Mouse (Mus musculus): Measurements from ENCODE around the gene a.
"Not testable (repeated sequence)": the region's sequence is repeated elsewhere in the genome, so short reads cannot be mapped to it uniquely, and the experiment has no call there.

Gene a

DNA sequence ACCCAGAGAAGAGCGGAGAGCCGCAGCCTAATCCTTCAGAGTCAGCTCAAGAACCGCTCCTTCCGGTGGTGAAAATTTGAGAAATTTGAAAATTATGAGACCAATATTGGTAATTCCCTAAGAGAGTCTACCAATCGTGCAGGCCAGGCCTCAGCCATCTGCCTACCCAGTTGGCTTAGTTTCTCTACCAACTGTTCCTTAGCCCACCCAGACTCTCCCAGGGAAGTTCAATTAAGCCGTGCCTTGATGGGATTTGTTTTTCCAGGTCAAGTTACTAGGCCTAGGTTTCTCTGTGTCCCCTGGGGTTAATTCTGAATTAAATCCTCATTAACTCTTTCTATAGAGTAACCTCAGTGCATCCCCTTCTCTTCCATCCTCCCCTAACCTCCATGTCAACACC, 221.8 kb downstream of the a start:
- peak; percentile 18 to 41 for DNase-seq

DNA sequence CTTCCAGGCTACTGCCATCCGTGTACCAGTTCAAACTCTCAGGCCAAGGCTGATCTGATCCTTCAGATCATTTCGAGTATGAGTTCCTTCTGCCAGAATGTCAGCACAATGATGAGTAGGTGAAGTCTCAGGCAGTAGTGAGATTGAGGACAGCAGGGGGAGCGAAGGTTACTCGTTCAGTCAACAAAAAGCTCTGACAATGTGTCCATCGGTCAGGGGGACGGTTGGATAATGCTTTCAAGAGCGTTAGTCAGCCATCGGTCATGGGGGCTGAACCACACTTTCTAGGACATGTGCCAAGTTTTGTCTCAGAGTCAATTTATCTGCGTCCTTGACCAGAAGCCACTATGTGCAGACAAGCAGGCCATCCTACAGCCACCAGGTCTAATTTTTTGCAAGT, 225.5 kb downstream of the a start:
- DNase-seq, result not testable (repeated sequence)

DNA sequence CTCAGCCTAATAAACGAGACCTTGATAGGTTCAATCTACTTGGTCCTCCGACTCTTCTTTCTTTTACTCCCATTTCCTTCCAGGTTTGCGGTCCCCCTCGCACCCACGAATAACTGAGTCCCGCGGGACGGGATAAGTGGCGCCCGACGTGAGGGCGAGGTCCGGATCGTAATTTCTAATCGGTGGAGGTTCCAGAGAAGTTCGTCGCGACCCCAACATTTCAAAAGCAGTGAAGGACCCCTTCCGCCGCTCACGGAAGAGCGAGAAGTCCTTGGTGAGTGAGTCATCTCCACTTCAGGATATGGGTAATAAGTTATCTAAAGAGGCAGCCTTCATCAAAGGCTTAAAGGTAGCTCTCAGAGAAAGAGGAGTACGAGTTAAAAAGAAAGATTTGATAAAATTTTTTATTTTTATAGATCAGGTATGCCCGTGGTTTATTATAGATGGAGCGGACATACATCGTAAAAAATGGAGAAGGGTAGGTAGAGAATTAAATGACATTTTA, 227.1 kb downstream of the a start, which contains the start of gene Gm14226:
TSS of gene Gm14226 (plus strand) at position 16 of the 505 bp plus-strand sequence.
- not testable (repeated sequence) for DNase-seq

DNA sequence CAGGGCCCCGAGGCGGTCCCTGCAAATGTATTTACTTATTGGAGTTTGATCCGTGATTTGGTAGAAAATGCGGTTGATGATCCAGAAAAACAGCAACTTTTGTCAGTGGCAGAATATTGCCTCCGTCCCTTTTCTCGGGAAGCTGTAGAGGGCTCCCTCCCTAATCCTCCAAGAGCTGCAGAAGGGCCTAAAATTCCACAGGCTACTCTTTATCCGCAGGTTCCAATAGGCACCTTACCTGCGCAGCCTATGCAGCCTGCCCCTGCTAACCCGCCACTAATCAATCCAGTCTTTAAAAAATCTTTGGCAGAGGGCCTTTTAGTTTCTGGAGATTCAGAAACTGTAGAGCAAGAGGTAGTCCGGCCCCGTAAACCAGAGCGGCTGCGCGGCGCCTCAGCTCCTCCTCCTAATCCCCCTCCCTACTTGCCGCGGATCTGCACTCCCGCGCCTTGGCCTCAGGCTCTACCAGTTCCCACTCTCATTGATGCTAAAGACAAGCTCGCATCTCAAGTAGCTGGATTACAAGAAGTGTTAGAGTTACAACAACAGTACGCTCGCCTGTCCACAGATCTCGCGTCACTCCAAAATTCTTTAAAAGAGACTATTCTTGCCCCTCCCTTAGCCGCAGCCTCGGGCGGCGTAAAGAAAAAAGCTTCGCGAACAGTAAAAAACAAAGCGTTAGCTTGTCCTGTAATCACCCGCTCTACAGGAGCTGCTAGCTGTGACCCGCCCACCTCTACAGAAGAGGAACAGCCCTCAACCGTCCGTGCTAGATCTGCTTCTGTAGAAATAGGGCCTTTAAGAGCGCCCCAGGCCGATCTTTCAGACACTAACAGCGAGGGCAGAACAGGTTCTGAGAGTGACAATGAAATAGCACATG, 227.8 kb downstream of the a start:
- DNase-seq, result peak; percentile 68 to 69

DNA sequence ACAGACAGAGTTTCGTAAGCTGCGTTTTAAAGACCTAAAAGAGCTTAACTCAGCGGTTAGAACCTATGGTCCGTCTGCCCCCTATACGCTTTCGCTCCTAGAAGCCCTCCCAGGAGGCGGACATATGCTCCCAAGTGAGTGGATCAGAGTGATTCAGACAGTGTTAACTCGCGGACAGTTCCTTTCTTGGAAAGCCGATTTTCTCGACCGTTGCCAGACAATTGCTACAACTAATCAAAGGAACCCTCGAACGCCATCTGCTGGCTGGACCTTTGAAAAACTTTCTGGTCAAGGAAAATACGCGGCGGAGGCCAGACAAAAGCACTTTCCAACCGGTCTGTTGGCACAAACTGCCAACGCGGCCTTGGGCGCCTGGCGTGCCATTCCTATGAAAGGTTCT, 228.5 kb downstream of the a start:
- peak; percentile 95 for DNase-seq

DNA sequence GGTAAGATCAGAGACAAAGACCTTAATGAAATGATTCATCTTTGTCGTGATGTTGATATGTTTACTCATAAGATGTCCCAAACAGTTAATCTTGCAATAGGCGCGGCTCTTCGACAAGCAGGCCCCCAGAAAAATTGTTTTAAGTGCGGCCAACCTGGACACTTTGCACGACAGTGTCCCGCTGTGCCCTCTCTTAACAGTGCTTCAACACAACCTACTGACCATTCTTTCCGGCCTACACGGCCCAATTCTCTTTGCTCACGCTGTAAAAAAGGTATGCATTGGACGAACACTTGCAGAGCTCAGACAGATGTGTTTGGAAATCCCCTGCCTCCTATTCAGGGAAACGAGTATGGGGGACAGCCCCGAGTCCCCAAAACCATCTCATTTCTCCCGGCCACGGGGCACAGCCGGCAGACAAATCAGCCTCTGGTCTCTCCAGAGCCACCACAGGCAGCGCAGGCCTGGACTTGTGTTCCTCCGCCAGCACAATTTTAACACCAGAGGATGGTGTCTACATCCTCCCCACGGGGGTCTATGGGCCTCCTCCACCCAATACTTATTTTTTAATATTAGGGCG, 229.1 kb downstream of the a start:
- DNase-seq, result peak in 1 of 2 experiments; percentile 13

DNA sequence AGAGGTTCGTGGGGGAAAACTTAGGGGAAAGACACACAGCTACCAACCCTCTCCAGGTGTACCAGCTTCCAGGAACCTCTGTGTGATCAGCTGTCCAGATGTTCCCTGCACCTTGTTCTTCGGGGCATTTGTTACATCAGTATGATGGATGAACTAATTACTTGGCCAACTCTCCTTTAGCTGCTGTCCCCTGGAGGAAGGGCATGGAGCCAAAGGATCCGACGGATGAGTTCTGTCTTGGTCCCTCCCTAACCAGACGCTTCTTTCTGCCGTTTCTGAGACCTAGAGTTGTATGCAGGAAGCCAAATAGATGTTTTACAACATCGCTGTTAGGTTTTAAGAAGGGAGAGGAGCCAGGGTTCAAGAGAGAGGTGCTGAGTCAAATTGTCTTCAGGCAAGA, 239.6 kb downstream of the a start:
- DNase-seq, result peak; percentile 22 to 49

DNA sequence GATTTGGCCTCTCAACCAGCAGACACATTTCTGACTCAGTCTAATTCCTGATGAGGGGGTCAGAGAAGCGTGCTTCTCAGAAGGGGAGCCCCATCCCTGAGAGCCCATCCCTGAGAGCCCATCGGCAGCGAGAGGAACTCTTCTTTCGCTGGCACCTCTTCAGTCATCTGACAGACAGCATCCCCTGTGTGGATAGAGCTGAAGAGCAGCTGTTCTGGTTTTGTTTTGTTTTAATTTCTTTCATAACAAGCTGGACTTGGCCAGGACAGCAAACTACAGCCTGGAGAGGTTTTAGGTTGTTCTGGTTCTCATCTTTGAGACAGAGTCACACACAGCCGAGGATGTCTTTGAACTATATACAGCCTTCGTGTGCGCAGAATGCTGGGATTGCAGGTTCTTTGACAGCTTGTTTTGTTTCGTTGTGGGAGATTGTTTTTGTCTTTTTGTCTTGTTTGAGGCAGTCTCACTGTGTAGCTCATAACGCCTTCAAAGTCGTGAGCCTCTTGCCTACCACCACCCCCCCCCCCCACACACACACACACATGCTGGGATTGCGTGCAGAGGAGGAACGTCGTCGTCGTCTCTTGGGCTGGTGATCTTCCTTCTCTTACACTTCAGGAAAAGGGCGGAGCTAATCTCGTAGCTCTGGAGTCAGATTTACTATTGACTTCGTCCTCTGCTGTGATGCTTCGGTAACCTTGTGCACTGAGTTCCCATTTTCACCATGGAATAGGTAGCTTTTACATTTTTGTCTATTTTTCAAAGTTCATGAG, 241.9 kb downstream of the a start:
- no peak for DNase-seq

DNA sequence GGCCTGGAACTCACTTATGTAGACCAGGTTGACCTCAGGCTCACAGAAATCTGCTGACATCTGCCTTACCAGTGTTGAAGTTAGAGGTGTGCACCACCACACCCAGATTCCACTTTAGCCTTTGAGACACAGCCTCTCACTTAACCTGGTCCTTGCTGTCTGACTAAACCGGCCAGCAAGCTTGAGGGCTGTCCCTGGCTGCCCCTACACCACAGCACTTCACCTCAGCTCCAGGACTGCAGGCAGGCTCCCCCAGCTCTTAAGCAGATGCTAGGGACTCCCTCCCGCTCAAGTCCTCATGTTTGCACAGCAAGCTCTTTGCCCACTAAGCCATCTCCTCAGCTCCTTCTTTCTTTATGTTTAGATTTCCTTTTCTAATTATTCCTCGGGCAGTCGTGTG, 248.8 kb downstream of the a start:
- DNase-seq, result no peak

DNA sequence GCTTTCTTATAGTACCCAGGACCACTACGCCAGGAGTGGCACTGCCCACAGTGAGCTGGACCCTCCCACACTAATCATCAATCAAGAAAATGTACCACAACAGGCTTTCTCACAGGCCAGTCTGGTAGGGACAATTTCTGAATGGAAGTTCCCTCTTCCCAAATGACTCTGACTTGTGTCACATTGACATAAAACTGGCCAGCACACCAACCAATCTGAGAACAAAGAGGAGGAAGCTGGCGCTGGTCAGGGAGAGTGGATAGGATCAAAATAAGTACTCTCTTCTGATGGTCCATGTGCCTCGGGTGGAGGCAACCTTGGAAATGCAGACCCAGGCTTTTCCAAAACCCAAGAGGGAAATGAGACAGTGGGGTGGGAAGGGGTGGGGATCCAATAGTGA, 253.3 kb downstream of the a start:
- DNase-seq, result no peak

DNA sequence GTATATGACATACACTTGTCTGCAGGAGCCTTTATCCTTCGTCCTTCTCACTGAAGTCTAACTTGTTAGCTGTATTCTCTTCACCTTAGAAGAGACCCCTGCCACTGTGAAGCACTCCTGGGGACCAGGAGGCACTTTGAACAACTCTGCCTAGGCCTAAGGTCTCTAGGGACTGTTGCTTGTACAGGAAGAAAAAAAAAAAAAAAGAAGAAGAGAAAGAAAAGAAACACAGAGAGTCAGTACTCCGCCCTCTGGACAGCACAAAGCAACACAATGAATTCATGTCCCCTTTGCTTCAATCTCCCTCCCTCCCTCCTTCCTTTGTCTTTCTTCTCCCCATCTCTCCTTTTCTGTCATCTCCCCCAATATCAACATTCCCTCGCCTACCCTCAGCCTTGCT, 253.9 kb downstream of the a start:
- DNase-seq, result no peak

DNA sequence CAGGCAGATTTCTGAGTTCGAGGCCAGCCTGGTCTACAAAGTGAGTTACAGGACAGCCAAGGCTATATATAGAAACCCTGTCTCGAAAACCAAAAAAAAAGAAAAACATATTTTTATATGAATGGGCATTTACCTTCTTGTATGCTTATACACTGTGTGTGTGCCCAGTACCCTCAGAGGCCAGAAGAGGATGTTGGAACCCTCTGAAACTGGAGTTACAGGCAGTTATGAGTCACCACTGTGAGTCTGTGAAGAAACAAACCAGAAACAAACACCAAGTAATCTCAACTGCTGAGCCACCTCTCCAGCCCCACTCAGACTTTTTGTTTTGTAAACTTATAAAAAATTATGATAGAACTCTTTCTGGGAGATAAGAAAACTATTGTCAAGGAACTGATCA, 255.6 kb downstream of the a start:
- DNase-seq, result no peak

DNA sequence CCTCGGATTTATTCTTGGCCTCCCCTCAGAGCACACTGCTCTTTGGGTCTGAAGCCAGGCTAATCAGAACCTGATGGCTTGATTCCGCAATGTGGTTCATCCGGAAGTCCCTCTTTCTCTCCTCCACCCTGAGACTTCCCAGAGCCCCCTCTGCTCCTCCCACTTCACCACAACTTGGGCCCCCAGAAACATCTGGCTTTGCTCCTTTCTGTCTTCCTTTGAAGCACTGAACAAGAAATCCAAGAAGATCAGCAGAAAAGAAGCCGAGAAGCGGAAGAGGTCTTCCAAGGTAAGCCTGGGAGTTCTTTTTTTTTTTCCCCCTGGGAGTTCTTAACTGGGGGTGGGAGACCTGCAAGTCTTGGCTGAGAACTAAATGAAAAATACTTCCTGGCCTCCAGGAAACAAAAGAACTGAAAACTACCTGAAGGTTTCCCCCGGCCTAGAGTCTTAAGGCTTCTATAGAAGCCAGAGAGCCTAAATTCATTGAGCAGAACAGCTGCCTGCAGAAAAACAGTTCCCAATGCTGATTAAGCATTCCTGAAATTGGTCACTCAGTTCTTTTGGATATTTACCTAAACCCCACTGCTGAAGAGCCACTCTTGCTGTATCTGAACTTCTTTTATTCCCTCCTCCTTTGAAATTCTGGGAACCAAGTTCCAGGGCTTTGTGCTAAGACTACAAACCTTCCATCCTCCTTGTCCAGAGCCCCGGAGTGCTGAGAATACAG, 256.4 kb downstream of the a start:
- DNase-seq, result no peak

DNA sequence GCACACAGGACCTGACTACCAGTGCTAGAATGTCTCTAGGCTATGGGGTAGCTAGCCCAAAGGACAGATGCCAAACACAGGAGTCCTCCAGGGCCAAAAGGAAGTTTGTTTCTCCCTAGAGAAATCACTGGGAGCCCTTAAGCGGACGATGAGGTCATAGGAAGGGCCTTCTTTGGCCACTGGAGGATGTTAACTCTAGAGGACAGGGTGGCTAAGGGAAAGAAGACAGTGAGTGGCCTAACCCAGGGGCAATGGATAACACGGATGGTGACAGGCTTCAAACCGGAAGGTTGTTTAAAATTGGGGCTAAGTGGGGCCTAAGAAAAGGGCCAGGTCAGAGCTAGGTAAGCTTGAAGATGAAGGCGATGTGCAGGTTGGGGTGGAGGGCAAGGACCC, 258.9 kb downstream of the a start:
- no peak for DNase-seq

DNA sequence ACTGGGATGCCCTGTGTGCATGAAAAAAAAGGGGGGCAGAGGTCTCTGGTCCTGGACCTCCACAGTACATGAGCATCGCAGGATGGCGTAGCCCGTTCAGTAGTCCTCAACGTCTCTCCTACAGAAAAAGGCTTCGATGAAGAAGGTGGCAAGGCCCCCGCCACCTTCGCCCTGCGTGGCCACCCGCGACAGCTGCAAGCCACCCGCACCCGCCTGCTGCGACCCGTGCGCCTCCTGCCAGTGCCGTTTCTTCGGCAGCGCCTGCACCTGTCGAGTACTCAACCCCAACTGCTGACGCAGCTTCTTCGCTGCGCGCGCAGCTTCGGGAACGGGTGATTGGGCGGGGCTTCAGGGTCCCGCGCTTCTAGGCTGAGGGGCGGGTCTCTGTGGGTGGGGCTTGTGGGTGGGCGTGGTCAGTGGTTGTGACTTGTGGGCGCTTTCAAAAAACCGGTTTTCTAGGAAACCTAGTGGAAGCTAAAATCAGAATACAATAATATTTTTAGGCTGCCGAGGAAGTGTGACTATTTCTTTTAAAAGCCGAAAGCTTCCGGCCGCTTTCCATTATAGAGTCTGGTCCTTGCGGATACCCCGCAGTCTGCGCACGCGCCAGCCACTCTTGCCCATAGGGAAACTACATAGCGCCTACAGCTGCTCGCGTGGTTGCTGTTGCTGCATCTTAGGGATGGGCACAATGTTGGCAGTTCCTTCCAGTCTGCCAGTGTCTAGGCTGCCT, 259.5 kb downstream of the a start:
- peak; percentile 98 to 99 for DNase-seq

DNA sequence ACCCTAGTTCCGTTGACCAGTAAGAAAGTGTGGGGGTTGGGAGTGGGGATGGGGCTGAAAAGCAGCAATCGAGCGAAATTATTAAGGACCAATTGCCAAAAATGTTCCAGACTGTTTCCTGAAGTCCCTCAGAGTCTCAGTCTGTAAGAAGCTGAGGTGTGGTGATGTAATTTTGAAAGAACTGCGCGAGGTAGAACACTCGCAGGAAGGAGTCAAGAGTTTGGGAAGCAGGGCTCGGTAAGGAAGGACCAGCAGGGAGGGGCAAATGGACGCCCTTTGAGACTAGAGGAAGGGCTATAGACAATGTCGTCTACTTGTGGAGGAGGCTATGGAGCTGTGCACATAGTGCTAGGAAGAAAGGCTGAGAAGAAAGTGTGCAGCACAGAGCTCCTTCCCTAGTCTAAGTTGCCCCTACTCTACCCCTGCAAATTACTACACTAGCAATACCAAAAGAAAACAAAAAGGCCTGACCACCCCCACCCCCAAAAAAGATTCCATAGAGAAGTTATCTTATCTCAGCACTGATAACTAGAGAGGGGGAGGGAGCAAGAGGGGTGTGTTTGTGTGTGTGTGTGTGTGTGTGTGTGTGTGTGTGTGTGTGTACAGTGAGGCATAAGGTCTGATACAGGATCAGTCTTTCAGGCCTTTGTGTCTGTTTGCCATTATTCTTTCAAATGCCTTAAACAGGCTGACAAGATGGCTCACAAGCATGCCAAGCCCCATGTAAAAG, 260.6 kb downstream of the a start:
- peak; percentile 14 to 17 for DNase-seq

DNA sequence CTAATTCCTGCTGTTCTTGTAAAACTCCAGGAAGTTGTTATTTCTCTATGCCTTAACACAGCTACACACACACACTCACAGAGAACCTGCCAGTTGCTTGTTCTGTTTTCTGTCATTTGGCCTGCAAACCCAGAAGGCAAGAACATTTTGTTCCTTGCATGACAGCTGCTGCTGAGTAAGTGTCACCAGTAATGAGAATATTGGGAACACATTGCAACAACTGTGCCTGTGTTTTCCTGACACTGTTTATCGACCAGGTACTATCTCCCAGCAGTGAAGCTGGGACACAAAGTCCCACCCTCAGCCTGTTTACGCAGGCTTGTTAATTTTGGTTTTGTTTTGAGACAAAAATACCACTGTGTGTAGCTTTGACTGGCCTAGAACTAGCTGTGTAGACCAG, 261.5 kb downstream of the a start:
- DNase-seq, result no peak

DNA sequence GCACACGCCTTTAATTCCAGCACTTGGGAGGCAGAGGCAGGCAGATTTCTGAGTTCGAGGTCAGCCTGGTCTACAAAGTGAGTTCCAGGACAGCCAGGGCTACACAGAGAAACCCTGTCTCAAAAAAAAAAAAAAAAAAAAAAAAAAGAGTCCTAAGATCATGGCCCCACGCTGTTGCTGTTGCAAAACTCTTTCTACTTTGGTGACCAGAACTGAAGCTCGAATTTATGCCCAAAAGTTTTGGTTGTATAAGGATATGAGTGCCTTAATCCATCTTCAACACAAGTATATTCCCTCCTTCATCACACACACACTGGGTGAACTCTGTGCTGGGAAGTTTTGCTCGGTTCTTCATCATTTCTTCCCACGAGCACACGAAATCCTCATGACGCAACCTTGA, 262.3 kb downstream of the a start:
- DNase-seq, result not testable (repeated sequence)

DNA sequence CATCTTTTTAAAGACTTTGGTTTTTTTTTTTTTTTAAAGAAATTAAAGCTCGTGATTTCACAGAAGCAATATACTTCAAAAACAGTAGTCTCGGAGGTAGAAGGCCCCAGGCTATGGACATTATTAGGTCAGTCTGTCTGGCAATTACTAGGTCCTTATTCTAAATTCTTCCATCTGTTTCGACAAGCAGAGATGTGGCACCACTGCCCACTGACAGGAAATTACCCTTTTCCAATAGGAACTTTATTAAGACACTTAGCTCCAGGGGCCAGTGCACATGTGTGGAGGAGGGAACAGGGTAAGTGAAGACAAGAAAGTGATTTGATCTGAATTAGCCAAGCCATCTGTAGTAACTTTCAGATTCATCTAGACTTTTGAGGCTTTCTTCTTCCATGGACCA, 263.5 kb downstream of the a start:
- DNase-seq, result no peak

DNA sequence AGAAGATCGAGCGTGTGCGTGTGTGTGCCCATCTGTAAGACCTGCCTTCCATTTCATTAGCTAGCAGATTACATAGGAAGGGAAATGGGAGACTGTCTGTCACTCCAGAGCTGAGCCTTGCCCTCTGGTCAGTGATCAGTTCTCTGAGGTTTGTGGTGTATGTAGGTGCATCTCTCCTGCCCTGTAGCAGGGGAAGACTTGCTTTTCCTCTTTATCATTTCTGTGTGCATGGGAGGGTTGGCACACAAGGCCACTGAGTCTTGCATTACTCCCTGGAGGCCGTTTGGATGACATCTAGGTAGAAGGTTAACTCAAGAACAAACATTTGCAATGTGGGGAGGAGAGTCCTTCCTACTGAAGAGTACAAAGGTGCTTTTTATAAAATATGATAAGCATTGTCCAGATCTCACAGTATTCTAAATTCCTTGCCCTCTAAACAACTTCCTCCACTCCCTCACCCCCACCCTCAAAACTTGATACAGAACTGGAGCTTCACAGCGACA, 264.9 kb downstream of the a start:
- no peak for DNase-seq

DNA sequence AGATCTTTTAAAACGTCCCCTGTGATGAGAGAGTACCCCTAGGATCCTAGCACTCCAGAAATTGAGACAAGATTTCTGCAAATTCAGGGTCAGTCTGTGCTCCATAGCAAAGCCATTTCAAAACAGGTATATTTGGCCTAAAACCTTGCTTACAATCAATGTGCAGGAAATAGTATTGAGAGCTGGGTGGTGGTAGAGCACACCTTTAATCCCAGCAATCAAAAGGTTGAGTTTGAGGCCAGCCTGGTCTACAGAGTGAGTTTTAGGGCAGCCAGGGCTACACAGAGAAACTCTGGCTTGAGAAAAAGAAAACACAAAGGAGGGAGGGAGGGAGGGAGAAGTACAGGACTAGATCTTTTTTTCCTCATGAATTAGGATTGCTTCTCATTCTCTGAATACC, 266.2 kb downstream of the a start:
- no peak for DNase-seq
